Mouse (Mus musculus) gastrocnemius, adult 18-20 months (tissue): ENCODE measurements around the gene Gigyf2. TPM values are rescaled to one million over a fixed set of nuclear protein-coding genes. Genes with fewer than 3 reads are reported as not detected.

Source experiments
- DNase-seq: peaks from one replicate; pipeline ENCODE4 v3.0.0; 2021; ENCODE audit warnings: low spot score
- total RNA-seq, 2 experiments: library from RNA; stranded (reverse); gene quantifications; 2 replicates each; pipeline ENCODE4 v1.2.3; 2021

Gene Gigyf2
- total RNA-seq, 2 experiments from 2014 or later = 31.9 to 42.2 TPM

DNA sequence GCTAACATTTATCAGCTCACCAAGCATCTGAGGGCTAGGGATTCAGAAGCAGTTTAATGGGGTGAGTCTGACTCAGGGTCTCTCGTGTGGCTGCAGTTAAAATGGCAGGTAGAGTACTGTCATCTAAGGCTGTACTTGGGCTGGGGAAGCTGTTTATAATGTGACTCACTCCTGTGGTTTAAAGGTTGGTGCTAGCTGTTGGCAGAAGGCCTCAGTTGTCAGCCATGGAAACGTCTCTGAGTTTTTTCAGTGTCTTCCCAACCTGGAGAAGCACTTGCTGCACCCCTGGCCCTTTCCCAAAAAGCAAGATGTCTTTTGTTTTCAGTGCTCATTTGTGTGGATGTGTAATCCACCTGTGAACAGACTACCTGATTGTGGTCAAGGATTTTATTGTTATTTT is 10.9 kb upstream of the Gigyf2 start:
- DNase-seq = no peak

DNA sequence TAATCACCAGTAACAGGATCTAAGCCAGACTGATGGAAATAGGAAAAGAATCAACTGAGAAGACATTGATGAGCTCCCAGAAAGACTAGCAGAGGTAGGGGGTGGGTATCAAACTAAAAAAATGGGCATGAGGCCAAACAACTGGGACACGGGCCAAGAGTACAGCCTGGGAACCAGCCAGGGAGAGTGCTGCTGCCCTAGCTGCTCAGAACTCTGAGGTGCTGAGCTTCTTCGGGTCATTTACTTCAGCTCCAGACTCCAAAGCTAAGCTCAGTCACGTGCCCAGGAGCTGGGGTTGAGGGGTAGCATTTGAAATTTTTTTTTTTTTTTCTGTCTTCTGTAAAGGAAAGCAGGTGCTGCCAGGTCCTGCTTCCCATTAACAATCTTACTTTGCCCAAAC is 10.1 kb upstream of the Gigyf2 start:
- no peak for DNase-seq

GRCm38 (mm10) chr1:87321071-87321470 is 5.7 kb upstream of the Gigyf2 start:
- no peak for DNase-seq

GRCm38 (mm10) chr1:87322778-87323177 is 4.0 kb upstream of the Gigyf2 start:
- DNase-seq = no peak

DNA sequence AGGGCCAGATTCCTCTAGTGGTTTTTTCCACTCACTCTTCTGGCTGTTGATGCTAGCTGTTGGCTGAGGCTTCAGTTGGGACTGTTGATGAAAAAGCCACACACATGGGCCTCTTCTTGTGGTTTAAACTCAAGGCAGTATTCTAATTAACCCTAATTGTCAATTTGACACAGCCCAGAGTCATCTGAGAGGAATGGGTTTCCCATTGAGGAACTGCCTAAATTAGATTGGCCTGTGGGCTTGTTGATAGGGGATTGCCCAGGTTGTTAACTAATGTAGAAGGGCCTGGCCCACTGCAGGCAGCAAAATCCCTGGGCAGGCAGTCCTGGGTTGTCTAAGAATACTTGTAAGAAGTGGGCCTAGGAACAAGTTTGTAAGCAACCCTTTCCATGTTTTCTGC is 2.1 kb upstream of the Gigyf2 start:
- no peak for DNase-seq

GRCm38 (mm10) chr1:87327165-87327861 is 515 bp downstream of the Gigyf2 start:
- peak; percentile 29 for DNase-seq

GRCm38 (mm10) chr1:87331774-87332173 is 5.0 kb downstream of the Gigyf2 start:
- no peak for DNase-seq

DNA sequence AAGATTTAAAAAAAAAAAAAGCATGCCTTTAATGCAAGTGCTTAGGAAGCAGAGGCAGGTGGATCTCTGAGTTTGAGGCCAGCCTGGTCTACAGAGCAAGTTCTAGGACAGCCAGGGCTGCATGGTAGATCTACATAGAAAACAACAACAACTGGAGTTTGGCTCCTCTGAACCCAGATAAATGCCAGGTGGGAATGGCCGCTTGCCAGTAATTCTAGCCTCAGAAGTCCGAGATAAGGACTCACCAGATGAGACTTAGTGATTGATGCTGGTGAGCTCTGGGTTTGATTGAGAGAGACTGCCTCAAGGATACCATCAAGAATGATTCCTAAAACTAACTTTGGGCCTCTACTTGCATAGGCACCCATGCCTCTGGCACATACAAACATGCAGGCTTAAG is 23.8 kb downstream of the Gigyf2 start:
- DNase-seq = no peak

GRCm38 (mm10) chr1:87360276-87360675 is 33.5 kb downstream of the Gigyf2 start:
- no peak for DNase-seq

GRCm38 (mm10) chr1:87378024-87378560 is 51.3 kb downstream of the Gigyf2 start:
- DNase-seq = no peak

DNA sequence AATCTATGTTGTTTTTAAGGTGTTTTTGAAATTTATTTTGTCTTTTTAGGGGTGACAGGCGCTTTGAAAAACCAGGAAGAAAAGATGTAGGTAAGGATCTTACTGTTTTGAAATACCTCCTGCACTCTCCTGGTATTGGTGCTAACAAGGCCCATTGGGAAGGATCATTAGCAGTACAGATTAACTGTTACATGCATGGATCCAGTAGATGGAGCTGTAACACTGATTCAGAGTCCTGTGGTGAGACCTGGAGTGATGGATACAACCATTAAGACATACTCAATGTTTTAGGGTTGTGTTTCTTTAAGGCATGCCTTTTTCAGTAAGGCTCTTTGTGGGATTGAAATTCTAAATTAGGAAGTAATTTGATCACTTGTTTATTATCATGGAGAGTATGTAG is 53.1 kb downstream of the Gigyf2 start:
- DNase-seq = no peak

GRCm38 (mm10) chr1:87381152-87381551 is 54.4 kb downstream of the Gigyf2 start:
- no peak for DNase-seq

DNA sequence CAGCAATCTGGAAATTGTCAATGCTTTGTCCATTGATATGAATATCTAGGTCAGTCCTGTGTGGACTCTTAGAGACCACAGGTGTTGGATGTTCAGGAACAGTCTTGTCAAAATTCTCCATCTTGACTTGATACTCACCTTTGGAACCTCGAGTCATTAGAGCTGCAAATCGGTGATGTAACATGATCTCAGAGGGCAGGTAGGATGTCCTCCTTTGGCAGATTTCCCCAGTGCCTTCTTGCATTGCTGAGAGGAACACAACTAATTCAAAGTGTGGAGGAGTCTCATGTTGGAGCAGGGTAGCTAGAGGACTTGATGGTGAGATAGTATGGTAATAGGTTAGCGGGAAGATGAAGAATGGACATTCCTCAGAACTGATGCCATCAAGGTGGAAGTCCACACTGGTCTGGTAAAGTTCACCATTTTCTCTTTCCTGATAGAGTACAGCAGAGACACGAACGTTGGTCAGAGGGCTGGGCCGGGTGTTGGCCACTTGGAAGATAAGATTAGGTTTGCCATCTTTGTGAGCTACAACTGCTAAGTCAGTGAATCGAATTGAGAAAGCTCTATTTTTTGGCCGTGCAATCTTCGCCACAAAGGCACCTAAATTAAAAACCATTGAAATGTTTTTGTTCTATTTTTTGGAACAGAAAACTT is 59.8 kb downstream of the Gigyf2 start:
- DNase-seq = no peak

DNA sequence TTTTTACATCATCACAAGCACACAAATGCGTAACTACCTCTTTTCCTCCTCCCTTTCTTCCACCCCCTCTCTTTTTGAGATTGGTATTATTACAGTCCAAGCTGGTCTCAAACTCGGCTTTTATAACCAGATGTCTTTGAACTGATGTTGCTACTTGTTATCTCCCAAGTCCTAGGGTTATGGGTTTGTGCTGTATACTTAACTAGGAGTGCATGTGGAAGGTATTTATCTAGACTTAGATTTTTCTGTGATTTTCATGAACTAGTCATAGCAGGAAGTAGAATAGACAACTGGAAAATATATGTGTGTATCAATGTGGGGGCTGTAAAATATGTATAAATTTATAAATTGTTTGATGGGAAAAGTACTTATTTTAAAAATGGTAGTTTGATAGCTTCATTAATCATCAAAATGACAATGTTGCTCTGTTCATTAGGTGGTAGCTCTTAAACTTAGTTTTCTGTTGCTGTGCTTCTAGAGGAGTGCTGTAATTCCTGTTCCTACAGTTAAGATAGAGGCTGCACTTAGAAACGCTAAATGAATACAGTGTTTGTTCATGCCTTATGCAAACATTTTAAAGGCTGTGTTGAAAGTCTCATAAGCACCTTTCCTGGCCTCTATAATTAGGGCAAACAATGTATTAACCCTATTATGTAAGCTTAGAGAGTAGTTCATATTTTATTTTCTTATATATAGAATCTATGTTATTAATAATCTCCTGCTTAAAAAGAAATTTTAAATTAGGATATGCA is 66.8 kb downstream of the Gigyf2 start:
- no peak for DNase-seq

GRCm38 (mm10) chr1:87394594-87394993 is 67.8 kb downstream of the Gigyf2 start, which contains the start of gene Kcnj13:
TSS of gene Kcnj13 (minus strand) at chr1:87394729.
- no peak for DNase-seq

DNA sequence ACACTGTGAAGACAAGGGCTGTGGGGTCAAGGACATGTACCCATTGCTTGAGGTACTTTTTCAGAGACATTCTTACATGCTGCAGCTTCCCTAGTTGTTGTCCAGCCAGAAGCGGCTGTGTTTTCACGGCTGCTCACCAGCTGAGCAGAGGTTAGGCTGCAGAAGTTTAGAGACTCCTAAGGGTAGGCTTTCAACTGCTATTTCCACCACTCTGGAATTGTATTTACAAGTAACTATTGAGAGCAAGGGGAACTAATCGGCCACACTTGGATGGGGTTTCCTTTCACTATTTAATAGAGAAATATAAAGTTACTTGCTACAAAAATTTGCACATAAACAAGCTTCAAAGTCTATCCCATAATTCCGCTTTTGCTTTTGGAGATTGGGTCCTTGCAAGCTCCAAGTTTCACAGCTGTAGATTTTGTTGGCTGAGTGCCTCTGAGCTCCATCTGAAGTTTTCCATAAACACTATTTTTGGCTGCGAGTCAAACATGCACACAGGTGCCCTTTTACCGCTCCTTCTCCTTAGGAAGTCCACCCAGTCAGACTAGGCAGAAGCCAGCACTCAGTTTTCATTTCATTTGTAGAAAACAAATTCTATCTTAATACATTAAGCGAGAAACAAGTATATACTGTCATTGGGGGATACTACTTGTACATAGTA is 70.3 kb downstream of the Gigyf2 start:
- no peak for DNase-seq

GRCm38 (mm10) chr1:87404710-87405109 is 77.9 kb downstream of the Gigyf2 start:
- DNase-seq = no peak

DNA sequence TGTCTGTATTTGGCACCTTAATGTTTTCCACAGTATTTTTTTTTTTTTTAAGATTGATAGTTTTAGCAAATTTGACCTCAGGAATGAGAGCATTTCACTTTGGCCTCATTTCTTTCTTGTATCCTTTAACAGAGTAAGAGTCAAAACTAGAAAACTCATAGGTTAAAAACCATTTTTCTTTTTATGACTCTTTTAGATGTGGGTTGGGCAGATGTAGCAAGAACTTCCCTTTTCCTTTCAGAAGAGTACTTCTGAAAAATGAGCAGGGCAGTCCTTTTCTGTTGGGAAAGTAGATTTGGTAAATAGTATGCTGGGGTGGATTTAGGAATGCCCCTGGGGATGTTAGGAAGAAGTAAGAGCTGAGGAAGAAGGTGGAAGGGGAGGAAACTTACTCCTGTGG is 79.2 kb downstream of the Gigyf2 start:
- DNase-seq = no peak

DNA sequence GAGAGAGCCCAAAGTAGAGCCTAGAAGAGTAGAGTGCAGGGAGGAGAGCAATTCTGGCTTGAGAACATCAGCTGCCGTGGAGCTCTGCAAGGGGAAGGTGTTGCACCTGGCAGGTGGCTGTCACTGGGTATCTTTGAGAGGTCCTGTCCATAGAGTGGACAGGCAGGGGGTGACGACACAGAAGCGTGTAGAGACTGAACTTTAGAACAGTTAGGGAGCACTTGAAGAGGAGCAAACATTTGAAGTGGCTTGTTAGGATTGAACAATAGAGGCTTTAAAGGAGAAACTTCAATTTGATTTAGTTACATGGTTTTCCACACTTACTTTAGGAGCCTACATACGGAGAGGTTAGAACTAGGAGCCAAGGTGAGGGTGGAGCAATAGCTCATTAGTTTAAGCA is 82.6 kb downstream of the Gigyf2 start:
- DNase-seq = no peak

DNA sequence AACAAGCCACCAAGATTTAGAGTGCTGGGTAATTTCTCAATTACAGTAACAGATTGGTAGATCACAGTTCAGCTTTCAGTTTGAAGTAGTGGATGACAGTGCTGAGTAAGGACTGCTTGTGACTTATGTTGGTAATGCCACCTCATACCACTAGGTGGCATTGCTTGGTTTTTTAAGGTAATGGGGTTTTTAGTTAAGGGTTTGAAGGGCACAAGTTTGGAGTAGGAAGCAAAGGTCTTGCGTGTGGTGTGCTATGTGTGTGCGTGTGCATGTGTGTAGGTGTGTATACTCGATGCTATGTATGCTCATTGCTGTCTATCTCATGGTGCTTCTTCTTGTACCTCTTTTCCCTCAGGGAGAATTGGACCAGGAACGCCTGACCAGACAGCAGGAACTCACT is 91.9 kb downstream of the Gigyf2 start:
- DNase-seq = peak; percentile 3

GRCm38 (mm10) chr1:87435125-87435524 is 108.3 kb downstream of the Gigyf2 start:
- no peak for DNase-seq

DNA sequence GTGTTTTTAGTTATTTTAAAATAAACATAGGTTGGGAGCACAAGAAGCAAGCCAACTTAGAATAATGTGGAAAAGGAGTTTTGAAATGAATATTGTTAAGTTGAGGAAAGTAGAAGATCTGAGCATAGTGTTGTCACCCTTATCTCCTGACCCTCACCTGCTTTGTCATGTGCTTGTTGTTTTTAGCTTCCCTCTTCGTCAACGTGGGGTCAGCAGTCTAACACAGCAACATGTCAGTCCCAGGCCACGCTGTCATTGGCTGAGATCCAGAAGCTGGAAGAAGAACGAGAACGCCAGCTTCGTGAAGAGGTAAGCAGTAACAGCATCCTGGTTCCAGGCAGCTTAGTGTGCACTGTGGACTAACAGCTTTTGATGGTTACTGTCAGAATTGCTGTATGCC is 109.8 kb downstream of the Gigyf2 start:
- peak; percentile 3 for DNase-seq
